Mouse (Mus musculus): ENCODE data around the gene Tmem37.

DNA sequence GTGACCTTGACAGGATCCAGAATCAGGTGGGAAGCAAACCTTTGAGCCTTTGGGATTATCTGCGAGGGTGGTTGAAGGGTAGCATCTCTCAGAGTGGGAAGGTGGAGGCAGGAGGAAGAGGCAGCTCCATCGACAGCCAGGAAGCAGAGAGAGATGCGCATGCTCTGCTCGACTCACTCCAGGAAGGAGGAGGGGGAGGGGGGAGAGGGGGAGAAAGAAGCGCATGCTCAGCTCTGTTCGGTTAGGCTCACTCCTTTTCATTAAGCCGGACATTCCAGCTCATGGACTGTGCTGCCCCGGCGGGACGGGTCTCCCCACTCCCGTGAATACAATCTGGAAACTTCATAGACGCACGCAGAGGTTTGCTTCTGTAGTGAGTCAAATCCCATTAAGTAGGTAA, 12.8 kb upstream of the Tmem37 start:
- TF ChIP-seq POLR2AphosphoS2 (IDR thresholded peaks at IDR 0.05; ENCODE audit: insufficient read length, low read depth) (no peak), MYOG (IDR thresholded peaks at IDR 0.05; ENCODE audit: control insufficient read depth in 1 of 3, insufficient read depth in 1 of 3, insufficient read length in 2 of 3, low read depth in 2 of 3) (no peak), POLR2A (IDR thresholded peaks at IDR 0.05; ENCODE audit: insufficient read length, low read depth) (no peak), MAX (IDR thresholded peaks at IDR 0.05; ENCODE audit: low read depth) (no peak), USF1 (IDR thresholded peaks at IDR 0.05; ENCODE audit: low read depth) (no peak), TCF3 (IDR thresholded peaks at IDR 0.05; ENCODE audit: insufficient read length, low read depth) (no peak), E2F4 (IDR thresholded peaks at IDR 0.05; ENCODE audit: insufficient read depth) (no peak), TCF12 (IDR thresholded peaks at IDR 0.05; ENCODE audit: insufficient read depth, poor library complexity, severe bottlenecking) (no peak), CEBPB (IDR thresholded peaks at IDR 0.05; ENCODE audit: insufficient read depth, poor library complexity, severe bottlenecking) (no peak), REST (IDR thresholded peaks at IDR 0.05; ENCODE audit: insufficient read depth, insufficient read length) (no peak), MYOD1 (IDR thresholded peaks at IDR 0.05; ENCODE audit: control insufficient read depth in 1 of 3, insufficient read length in 2 of 3, low read depth in 2 of 3) (no peak), SRF (IDR thresholded peaks at IDR 0.05; ENCODE audit: control insufficient read depth, insufficient read length, low read depth) (no peak)

All from myocyte (in vitro differentiated cells).